Mouse (Mus musculus) embryonic facial prominence, embryonic 14.5 days (tissue): ENCODE results near the gene Pigw. TPM values are rescaled to one million over a fixed set of nuclear protein-coding genes. Genes with fewer than 3 reads are reported as not detected.

Experiments used
- ATAC-seq: fragments of 200-750 bp; cut with Nextera tagmentation; 2 replicates; pipeline ENCODE4 v1.8.0; 2017; ENCODE audit warnings: low read depth, moderate number of reproducible peaks, moderate TSS enrichment
- DNase-seq: peaks from one replicate; pipeline ENCODE4 v3.0.0-alpha.2; 2015; ENCODE audit warnings: low spot score
- H3K27ac ChIP-seq: fragments of 300-500 bp; sonication (generic); replicated peaks from 2 replicates; pipeline ENCODE4 v1.5.1; 2014; ENCODE audit warnings: low read depth, mild to moderate bottlenecking, low read length, moderate library complexity
- H3K27me3 ChIP-seq: fragments of 300-500 bp; sonication (generic); replicated peaks from 2 replicates; pipeline ENCODE4 v1.6.1; 2014; ENCODE audit warnings: low read length; ENCODE audit not compliant: control insufficient read depth, insufficient read depth
- H3K36me3 ChIP-seq: fragments of 300-500 bp; sonication (generic); 2 replicates; pipeline ENCODE4 v1.6.1; 2014; ENCODE audit warnings: low read length, mixed read lengths; ENCODE audit not compliant: control insufficient read depth, insufficient read depth
- H3K4me1 ChIP-seq: fragments of 300-500 bp; sonication (generic); 2 replicates; pipeline ENCODE4 v1.6.1; 2014; ENCODE audit warnings: antibody characterized with exemption, low read length; ENCODE audit not compliant: control insufficient read depth, insufficient read depth
- H3K4me2 ChIP-seq: fragments of 300-500 bp; sonication (generic); 2 replicates; pipeline ENCODE4 v1.6.1; 2014; ENCODE audit warnings: low read depth, mild to moderate bottlenecking, low read length, moderate library complexity, mixed read lengths
- H3K4me3 ChIP-seq: fragments of 300-500 bp; sonication (generic); 2 replicates; pipeline ENCODE4 v1.5.1; 2014; ENCODE audit warnings: low read depth, mild to moderate bottlenecking, low read length
- H3K9ac ChIP-seq: fragments of 300-500 bp; sonication (generic); 2 replicates; pipeline ENCODE4 v1.6.1; 2014; ENCODE audit warnings: low read depth, mild to moderate bottlenecking, low read length, moderate library complexity, mixed read lengths
- H3K9me3 ChIP-seq: fragments of 300-500 bp; sonication (generic); 2 replicates; pipeline ENCODE4 v1.6.1; 2016; ENCODE audit warnings: low read length; ENCODE audit not compliant: control insufficient read depth
- WGBS: fragments of 180-500 bp; shearing (Covaris S2); extraction: QIAGEN DNeasy Blood & Tissue Kit; methylation state at CpG from one replicate; pipeline ENCODE4 v1.1.7; 2014; 5-methylcytosine and 5-hydroxymethylcytosine counted together
- polyA plus RNA-seq: library from polyadenylated mRNA; unstranded; fragments of >200 nt; fragmentation: Nextera tagmentation; extraction: Ambion mirVana; gene quantifications from 2 replicates; pipeline ENCODE4 v1.2.1, GENCODE M21; 2014

The Pigw gene
- polyA plus RNA-seq, 1 experiment from 2014 or later: 3.1 TPM

DNA sequence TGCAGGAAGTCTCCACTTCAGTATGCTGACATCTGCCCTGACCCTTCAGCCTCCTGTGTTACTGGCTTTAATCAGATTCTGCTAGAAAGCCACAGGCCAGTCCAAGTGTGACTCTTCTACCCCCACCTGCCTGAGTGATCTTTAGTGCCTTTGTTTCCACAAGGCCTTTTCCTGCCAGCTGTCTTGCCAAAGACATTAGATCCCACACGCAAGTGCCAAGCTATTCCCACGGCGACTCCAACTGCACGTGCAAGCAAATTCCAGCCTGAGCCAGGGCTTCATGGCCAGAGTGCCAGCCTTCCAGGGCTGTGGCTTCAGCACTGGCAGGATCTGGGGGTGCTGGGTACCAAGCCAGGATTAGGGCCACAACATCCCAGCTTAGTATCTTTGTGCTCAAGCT lies 30.3 kb upstream of the Pigw start:
- no peak overlapping the region for H3K9ac ChIP-seq
- H3K4me2 ChIP-seq: no peak overlapping the region
- ATAC-seq: peak; percentile 10; the same call in 1 of the 2 replicates
- DNase-seq: peak; percentile 14
- no peak overlapping the region for H3K27ac ChIP-seq
- H3K9me3 ChIP-seq: no peaks in the 10 kb centered on the region
- H3K27me3 ChIP-seq: no peaks in the 10 kb centered on the region
- H3K4me3 ChIP-seq: no peak overlapping the region
- H3K36me3 ChIP-seq: peaks cover 71% of the 10 kb centered on the region
- H3K4me1 ChIP-seq: no peaks in the 10 kb centered on the region
- 68% methylated on average over 4 of the region's 4 CpGs for WGBS

DNA sequence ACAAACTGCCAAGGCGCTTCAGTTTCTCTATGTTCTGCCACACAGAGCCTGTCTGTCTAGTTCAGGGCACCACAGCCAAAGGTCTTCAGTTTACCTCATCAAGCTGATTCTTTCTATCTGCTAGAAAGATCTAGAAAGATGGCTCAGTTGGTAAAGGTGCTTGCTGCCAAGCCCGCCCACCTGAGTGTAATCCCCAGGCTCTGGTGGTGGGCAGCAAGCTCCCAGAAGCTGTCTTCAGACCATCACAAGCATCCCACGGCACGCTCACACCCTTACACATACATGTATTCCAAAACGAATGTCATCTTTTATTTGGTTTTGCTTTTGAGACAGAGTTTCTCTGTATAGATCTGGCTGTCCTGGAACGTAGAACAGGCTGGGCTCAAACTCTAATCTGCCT lies 28.4 kb upstream of the Pigw start:
- Histone ChIP-seq H3K9me3 (no peaks in the 10 kb centered on the region), H3K27ac (no peak overlapping the region), H3K4me1 (no peaks in the 10 kb centered on the region), H3K9ac (no peak overlapping the region), H3K36me3 (peaks cover 79% of the 10 kb centered on the region), H3K27me3 (no peaks in the 10 kb centered on the region), H3K4me2 (no peak overlapping the region), H3K4me3 (no peak overlapping the region)
- ATAC-seq: no peak
- 92% methylated on average over 6 of the region's 6 CpGs for WGBS
- DNase-seq: no peak

DNA sequence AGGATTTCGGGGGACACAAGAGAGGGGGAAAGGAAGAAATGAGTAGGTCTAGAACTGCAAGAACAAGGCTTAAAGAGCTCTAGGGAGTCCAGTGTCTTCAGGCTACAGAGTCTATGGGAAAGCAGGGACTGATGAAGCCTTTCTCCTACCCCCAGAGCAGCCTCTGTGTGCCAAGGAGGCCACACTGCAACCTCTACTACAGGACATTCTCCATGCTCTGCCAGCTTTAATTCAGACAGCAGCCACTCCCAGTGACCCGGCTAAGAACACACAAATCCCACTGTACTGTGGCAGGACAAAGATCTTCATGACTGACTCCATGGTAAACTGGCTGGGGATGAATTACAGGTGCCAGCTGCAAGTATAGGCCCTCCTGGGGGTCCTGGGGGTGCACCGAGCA lies 27.0 kb upstream of the Pigw start:
- ATAC-seq (no peak), DNase-seq (no peak)
- no peaks in the 10 kb centered on the region for H3K9me3 ChIP-seq
- H3K27ac ChIP-seq: no peak overlapping the region
- H3K36me3 ChIP-seq: peaks cover 82% of the 10 kb centered on the region
- WGBS: 75% methylated on average over 3 of the region's 3 CpGs
- no peaks in the 10 kb centered on the region for H3K4me1 ChIP-seq
- H3K27me3 ChIP-seq: no peaks in the 10 kb centered on the region
- H3K4me3 ChIP-seq: no peak overlapping the region
- H3K9ac ChIP-seq: no peak overlapping the region
- H3K4me2 ChIP-seq: no peak overlapping the region

DNA sequence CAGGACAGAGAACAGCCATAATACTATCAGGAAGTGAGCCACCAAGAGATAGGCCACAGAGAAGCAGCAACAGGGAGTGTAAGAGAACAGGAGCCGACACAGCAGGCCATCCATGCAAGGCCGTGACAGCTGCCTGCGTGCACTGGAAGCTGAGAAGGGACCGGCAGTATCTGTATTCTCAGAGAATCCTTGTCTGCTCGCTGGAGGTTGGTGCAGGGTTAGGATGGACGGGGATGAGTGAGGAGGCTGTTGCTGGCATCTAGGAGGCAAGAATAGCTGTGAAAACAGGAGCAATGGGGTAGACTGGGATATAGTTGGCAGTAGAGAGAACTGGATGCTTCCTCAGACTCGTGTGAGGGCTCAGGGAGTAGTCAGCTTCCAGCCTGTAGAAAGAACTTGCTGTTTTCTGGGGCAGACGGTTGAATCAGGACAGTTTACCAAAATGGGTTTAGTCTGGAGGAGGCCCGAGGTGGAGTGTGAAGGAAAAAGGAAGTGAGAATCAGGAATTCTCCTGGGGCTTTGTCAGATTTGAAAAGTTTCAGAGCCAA lies 24.6 kb upstream of the Pigw start:
- DNase-seq: no peak
- no peak overlapping the region for H3K4me2 ChIP-seq
- no peak overlapping the region for H3K27ac ChIP-seq
- H3K4me3 ChIP-seq: no peak overlapping the region
- H3K36me3 ChIP-seq: peaks cover 85% of the 10 kb centered on the region
- H3K27me3 ChIP-seq: no peaks in the 10 kb centered on the region
- ATAC-seq: no peak
- 79% methylated on average over 9 of the region's 9 CpGs for WGBS
- H3K9ac ChIP-seq: no peak overlapping the region
- no peaks in the 10 kb centered on the region for H3K4me1 ChIP-seq
- H3K9me3 ChIP-seq: no peaks in the 10 kb centered on the region

DNA sequence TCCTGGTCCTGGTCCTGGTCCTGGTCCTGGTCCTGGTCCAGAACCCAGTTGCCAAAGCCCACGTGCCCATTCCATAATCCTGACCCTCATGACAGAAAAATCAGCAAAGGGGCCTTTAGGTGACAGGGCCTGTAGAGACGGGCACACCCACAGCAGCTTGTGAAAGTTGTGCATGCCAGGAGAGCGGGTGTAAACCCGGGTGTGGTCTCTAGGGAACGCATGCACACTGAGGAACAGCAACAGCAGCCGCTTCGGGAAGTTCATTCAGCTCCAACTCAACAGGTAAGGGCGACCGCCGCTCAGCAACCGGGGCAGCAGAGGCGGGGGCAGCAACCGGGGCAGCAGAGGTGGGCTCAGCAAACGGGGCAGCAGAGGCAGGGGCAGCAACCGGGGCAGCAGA lies 13.0 kb upstream of the Pigw start:
- no peaks in the 10 kb centered on the region for H3K27me3 ChIP-seq
- WGBS: 94% methylated on average over 14 of the region's 15 CpGs
- H3K4me2 ChIP-seq: no peak overlapping the region
- no peak for DNase-seq
- no peak overlapping the region for H3K27ac ChIP-seq
- no peaks in the 10 kb centered on the region for H3K4me1 ChIP-seq
- H3K4me3 ChIP-seq: no peak overlapping the region
- H3K9ac ChIP-seq: no peak overlapping the region
- no peak for ATAC-seq
- H3K36me3 ChIP-seq: peaks cover 84% of the 10 kb centered on the region
- no peaks in the 10 kb centered on the region for H3K9me3 ChIP-seq

- ATAC-seq (no peak), DNase-seq (no peak)
- H3K27me3 ChIP-seq: no peaks in the 10 kb centered on the region
- H3K36me3 ChIP-seq: peaks cover 83% of the 10 kb centered on the region
- H3K4me2 ChIP-seq: no peak overlapping the region
- no peaks in the 10 kb centered on the region for H3K4me1 ChIP-seq
- no peak overlapping the region for H3K27ac ChIP-seq
- H3K9me3 ChIP-seq: no peaks in the 10 kb centered on the region
- no peak overlapping the region for H3K9ac ChIP-seq
- no peak overlapping the region for H3K4me3 ChIP-seq
- whole genome bisulfite sequencing: 96% methylated on average over 7 of the region's 7 CpGs
These were observed 11.6 kb upstream of the Pigw start for GRCm38 (mm10) chr11:84891705-84892104.

DNA sequence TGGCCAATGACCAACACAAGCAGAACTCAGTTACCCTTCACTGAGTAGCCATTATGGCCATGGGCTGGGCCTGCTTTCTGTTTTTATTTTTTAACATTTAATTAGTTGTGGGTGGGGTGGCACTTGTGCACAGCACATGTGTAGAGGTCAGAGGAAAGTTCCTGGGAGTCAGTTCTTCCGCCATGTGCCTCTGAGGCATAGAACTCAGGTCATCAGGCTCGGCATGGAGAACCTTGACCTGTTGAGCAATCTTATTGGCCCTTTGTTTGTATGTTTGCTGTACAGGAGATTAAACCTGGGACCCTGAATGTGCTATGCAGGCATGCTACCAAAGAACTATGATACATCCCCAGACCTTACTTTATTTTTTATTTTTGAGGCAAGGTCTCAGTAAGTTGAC lies 9.4 kb upstream of the Pigw start:
- DNase-seq (no peak), ATAC-seq (no peak)
- H3K27me3 ChIP-seq: no peaks in the 10 kb centered on the region
- no peak overlapping the region for H3K27ac ChIP-seq
- no peak overlapping the region for H3K9ac ChIP-seq
- H3K4me1 ChIP-seq: no peaks in the 10 kb centered on the region
- H3K4me2 ChIP-seq: no peak overlapping the region
- 85% methylated on average over 2 of the region's 2 CpGs for WGBS
- H3K9me3 ChIP-seq: no peaks in the 10 kb centered on the region
- no peak overlapping the region for H3K4me3 ChIP-seq
- H3K36me3 ChIP-seq: peaks cover 82% of the 10 kb centered on the region

- ATAC-seq (no peak), DNase-seq (no peak)
- 98% methylated on average over 8 of the region's 8 CpGs for WGBS
- no peak overlapping the region for H3K9ac ChIP-seq
- no peak overlapping the region for H3K27ac ChIP-seq
- H3K4me1 ChIP-seq: no peaks in the 10 kb centered on the region
- no peak overlapping the region for H3K4me3 ChIP-seq
- H3K27me3 ChIP-seq: no peaks in the 10 kb centered on the region
- peaks cover 88% of the 10 kb centered on the region for H3K36me3 ChIP-seq
- no peaks in the 10 kb centered on the region for H3K9me3 ChIP-seq
- no peak overlapping the region for H3K4me2 ChIP-seq
These were observed 7.9 kb upstream of the Pigw start for GRCm38 (mm10) chr11:84888025-84888424.

- no peak for ATAC-seq
- Histone ChIP-seq H3K4me3 (no peak overlapping the region), H3K36me3 (peaks cover 80% of the 10 kb centered on the region), H3K9me3 (no peaks in the 10 kb centered on the region), H3K4me2 (no peak overlapping the region), H3K9ac (no peak overlapping the region), H3K27ac (no peak overlapping the region), H3K4me1 (no peaks in the 10 kb centered on the region), H3K27me3 (no peaks in the 10 kb centered on the region)
- no peak for DNase-seq
- WGBS: 92% methylated on average over 11 of the region's 11 CpGs
These were observed 6.9 kb upstream of the Pigw start for GRCm38 (mm10) chr11:84886767-84887511.
